Mouse (Mus musculus) liver, embryonic 16.5 days (tissue): Measurements from ENCODE around the gene Slc7a1. TPM values are rescaled to one million over a fixed set of nuclear protein-coding genes. Genes with fewer than 3 reads are reported as not detected.

Experiments
- ATAC-seq: fragments of 200-750 bp; cut with Nextera tagmentation; 2 replicates; pipeline ENCODE4 v1.8.0; 2017; ENCODE audit warnings: low read depth, mild to moderate bottlenecking, moderate number of reproducible peaks, moderate library complexity
- H3K27ac ChIP-seq: fragments of 300-500 bp; sonication (generic); 2 replicates; pipeline ENCODE4 v1.5.1; 2014; ENCODE audit warnings: mild to moderate bottlenecking, low read length
- H3K27me3 ChIP-seq: fragments of 300-500 bp; sonication (generic); 2 replicates; pipeline ENCODE4 v1.6.1; 2014; ENCODE audit warnings: low read depth, low read length, mixed read lengths; ENCODE audit not compliant: control insufficient read depth, insufficient read depth
- H3K36me3 ChIP-seq: fragments of 300-500 bp; sonication (generic); 2 replicates; pipeline ENCODE4 v1.6.1; 2014; ENCODE audit warnings: mild to moderate bottlenecking; ENCODE audit not compliant: control insufficient read depth, insufficient read depth
- H3K4me1 ChIP-seq: fragments of 300-500 bp; sonication (generic); 2 replicates; pipeline ENCODE4 v1.6.1; 2014; ENCODE audit warnings: low read depth, low read length, mixed read lengths; ENCODE audit not compliant: control insufficient read depth
- H3K4me2 ChIP-seq: fragments of 300-500 bp; sonication (generic); 2 replicates; pipeline ENCODE4 v1.6.1; 2014; ENCODE audit warnings: low read depth, low read length, mixed read lengths
- H3K4me3 ChIP-seq: fragments of 300-500 bp; sonication (generic); 2 replicates; pipeline ENCODE4 v1.5.1; 2014; ENCODE audit warnings: low read depth, mild to moderate bottlenecking, low read length
- H3K9ac ChIP-seq: fragments of 300-500 bp; sonication (generic); 2 replicates; pipeline ENCODE4 v1.6.1; 2014; ENCODE audit warnings: low read depth, low read length
- H3K9me3 ChIP-seq: fragments of 300-500 bp; sonication (generic); replicated peaks from 2 replicates; pipeline ENCODE4 v1.6.1; 2016; ENCODE audit warnings: low read length; ENCODE audit not compliant: control insufficient read depth
- WGBS: fragments of 180-500 bp; shearing (Covaris S2); extraction: QIAGEN DNeasy Blood & Tissue Kit; methylation state at CpG from one replicate; pipeline ENCODE4 v1.1.7; 2014; ENCODE audit not compliant: insufficient replicate concordance; 5-methylcytosine and 5-hydroxymethylcytosine counted together
- polyA plus RNA-seq: library from polyadenylated mRNA; unstranded; fragments of >200 nt; fragmentation: Nextera tagmentation; extraction: Ambion mirVana; gene quantifications from 2 replicates; pipeline ENCODE4 v1.2.1, GENCODE M21; 2015

Gene Slc7a1
- polyA plus RNA-seq, 1 experiment from 2014 or later, result 15.7 TPM

DNA sequence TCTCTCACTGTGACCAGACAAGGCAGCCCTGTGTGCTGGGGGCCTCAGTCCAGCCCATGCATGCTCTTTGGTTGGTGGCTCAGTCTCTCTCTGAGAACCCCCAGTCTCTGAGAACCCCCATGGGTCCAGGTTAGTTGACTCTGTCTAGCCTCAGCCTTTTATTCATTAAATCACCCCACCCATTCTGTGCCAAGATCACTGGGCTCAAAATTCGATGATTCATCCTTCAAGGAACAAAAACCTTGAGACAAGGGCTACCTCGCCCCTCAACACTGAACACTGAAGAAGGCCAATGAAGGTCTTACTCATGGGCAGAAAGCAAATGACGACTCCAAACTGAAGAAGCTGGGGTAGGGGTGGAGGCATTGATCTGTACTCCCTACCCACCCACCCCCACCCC, 31.9 kb downstream of the Slc7a1 start:
- Histone ChIP-seq H3K4me3 (no peak overlapping the region), H3K27ac (no peak overlapping the region), H3K36me3 (peaks cover 4% of the 10 kb centered on the region; the same call in 1 of the 2 replicates), H3K9me3 (peaks cover 2% of the 10 kb centered on the region; the same call in 1 of the 2 replicates), H3K27me3 (no peaks in the 10 kb centered on the region), H3K4me1 (no peaks in the 10 kb centered on the region; the same call in 1 of the 2 replicates), H3K9ac (no peak overlapping the region), H3K4me2 (no peak overlapping the region)
- WGBS, result 55% methylated on average over 3 of the region's 3 CpGs
- ATAC-seq, result no peak

DNA sequence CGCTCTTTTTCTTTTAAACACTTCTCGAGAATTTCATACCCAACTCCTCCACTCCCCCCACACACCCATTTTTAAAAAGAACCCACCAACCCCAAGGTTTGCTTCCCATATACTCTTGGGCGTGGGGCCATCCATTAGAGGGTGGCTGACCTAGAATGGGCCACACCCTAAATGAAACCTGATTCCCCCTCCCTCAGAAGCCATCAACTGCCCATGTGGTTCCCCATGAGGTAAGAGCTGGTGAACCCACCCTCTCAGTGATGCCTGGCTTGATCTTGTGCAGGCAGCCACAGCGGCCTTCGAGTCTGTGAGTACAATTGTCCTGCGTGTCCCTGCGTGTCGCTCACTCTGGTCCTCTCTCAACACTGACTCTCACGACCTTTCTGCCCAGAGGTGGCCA, 33.2 kb downstream of the Slc7a1 start:
- ATAC-seq, result no peak
- 81% methylated on average over 9 of the region's 9 CpGs for WGBS

DNA sequence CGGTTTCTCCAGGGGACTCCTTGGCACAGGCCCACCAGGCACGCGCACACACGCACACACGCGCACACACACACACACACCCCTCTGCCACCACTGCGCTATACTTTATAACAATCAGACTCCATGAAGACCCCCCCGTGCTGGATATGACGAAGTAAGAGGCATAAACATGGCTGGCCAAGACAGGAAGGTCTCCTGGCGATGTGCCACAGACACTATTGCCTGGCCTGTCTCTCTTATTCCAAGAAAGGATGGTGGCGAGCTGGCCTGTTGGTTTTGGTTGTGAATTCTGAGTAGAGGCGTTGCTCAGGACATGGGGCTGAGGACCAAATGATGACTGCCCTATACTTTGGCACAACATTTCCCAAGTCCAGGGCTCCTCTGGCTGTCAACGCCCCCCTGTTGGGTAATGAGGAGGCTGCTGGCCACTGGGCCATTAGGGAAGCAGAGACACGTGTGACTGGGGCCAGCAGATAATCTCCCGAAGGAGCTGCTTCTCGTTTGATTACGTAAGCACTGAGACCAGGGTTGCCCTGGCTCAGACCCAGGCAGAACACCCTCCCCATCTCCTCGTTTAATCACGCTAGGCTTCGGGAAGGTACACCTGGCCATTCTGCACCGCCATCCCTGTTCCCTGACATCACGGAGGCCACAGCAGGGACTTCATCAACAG, 36.1 kb downstream of the Slc7a1 start:
- no peak for ATAC-seq
- Histone ChIP-seq H3K9ac (no peak overlapping the region), H3K36me3 (no peaks in the 10 kb centered on the region; the same call in 1 of the 2 replicates), H3K4me1 (peaks cover 13% of the 10 kb centered on the region), H3K4me3 (no peak overlapping the region), H3K27me3 (no peaks in the 10 kb centered on the region), H3K9me3 (no peaks in the 10 kb centered on the region), H3K4me2 (no peak overlapping the region), H3K27ac (no peak overlapping the region)
- 74% methylated on average over 22 of the region's 22 CpGs for WGBS

More for the DNA sequence above, 33.2 kb downstream of the Slc7a1 start:
- H3K4me1 ChIP-seq, result peaks cover 7% of the 10 kb centered on the region
- no peak overlapping the region for H3K4me2 ChIP-seq
- H3K4me3 ChIP-seq, result no peak overlapping the region
- H3K27ac ChIP-seq, result no peak overlapping the region
- H3K9ac ChIP-seq, result no peak overlapping the region
- H3K27me3 ChIP-seq, result no peaks in the 10 kb centered on the region
- peaks cover 4% of the 10 kb centered on the region; the same call in 1 of the 2 replicates for H3K36me3 ChIP-seq
- H3K9me3 ChIP-seq, result peaks cover 2% of the 10 kb centered on the region; the same call in 1 of the 2 replicates

DNA sequence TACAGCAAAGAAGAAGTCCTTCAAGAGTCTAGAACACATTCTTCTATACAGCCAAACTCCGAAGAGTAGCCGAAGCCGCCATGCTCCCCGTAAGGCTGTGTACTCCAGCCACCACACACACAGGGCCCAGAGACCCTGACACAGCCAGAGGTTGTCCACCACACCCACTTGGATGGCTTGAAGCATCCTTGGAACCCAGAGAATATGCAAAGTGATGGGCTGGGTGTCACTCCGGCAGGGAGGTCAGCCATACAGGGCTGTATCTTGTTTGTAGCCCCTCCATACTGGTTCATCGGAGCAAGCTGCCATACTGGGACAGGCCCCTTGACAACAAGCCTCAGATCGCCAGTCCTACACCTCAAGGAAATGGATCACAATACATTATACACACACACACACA, 37.4 kb downstream of the Slc7a1 start:
- no peak for ATAC-seq
- Histone ChIP-seq H3K27me3 (no peaks in the 10 kb centered on the region), H3K4me2 (no peak overlapping the region), H3K9ac (no peak overlapping the region), H3K36me3 (no peaks in the 10 kb centered on the region; the same call in 1 of the 2 replicates), H3K27ac (no peak overlapping the region), H3K9me3 (no peaks in the 10 kb centered on the region), H3K4me1 (peaks cover 13% of the 10 kb centered on the region), H3K4me3 (no peak overlapping the region)
- WGBS, result 88% methylated on average over 7 of the region's 7 CpGs

DNA sequence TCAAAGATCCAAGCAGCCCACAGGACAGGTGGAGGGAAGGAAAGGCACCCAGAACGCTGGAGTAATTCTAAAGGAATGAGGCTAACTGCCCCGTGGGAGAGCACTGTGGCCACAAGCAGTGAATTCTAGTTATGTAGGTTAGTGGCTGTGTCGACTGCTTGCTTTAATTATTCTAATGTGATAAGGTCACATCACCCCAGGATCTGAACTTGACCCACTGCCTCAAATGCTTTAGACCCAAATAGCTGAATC, 38.0 kb downstream of the Slc7a1 start:
- Histone ChIP-seq H3K4me1 (peaks cover 13% of the 10 kb centered on the region), H3K9ac (no peak overlapping the region), H3K27me3 (no peaks in the 10 kb centered on the region), H3K4me2 (no peak overlapping the region), H3K36me3 (peaks cover 2% of the 10 kb centered on the region; the same call in 1 of the 2 replicates), H3K4me3 (no peak overlapping the region), H3K9me3 (no peaks in the 10 kb centered on the region), H3K27ac (no peak overlapping the region)
- whole genome bisulfite sequencing, result 54% methylated on average over 3 of the region's 3 CpGs
- ATAC-seq, result no peak

DNA sequence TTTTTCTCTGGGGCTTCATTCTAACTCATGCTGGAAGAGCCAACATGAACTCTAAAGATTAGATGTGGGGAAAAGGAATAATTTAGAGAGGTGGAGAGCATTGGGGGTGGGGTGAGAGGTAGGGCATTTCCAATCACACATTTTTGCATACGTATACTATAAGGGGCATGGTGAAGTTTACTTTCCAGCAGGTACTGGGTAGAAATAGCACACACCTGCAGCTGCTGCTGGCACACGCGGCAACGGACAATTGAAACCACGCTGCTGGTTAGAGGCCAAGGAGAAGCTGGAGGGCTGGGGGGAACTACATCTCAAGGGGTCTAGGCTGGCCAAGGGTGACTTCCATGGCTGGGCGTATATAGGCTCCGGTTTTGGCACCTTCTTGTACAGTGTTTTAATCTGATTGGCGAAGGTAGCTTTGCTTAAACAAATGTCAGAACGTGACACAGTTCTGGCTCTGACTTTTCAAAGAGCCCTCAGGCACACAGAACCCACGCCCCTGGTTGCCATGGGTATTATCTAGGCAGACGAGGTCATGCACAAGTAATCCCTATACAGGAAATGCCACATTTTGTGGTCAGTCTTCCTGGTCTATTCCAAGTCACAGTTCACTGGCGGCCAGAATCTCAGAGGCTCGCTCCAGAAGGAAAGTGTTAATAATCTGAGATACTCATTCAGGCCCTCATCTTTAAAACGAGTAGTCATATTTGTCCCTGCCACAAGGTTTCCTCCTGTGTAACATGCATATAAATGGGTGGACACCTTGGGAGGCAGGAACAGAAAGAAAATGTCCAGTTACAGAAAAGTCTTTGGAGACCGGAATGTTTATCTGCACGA, 38.6 kb downstream of the Slc7a1 start:
- WGBS, result 55% methylated on average over 16 of the region's 16 CpGs
- no peak overlapping the region for H3K9ac ChIP-seq
- no peaks in the 10 kb centered on the region for H3K27me3 ChIP-seq
- peak; percentile 52 for ATAC-seq
- H3K4me2 ChIP-seq, result no peak overlapping the region
- H3K9me3 ChIP-seq, result no peaks in the 10 kb centered on the region
- H3K27ac ChIP-seq, result no peak overlapping the region
- H3K4me1 ChIP-seq, result peaks cover 13% of the 10 kb centered on the region
- H3K4me3 ChIP-seq, result no peak overlapping the region
- peaks cover 2% of the 10 kb centered on the region; the same call in 1 of the 2 replicates for H3K36me3 ChIP-seq

DNA sequence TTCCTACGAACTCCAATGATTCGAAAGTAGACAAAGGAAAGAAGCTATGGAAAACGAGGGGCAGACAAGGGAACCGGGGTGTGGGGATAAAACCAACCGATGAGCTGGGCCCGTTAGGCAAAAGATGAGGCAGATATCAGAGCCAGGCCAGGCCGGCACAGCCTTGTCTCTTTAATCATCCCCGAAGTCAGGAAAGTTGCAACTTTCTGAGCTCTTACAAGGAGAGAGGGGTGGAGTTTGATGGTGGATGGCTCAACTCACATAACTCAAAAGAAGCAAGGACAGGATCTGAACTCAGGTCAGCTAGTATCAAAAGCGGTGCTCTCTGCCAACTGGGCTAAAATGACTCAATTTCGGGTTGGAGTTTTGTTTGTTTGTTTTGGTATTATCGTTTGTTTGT, 40.6 kb downstream of the Slc7a1 start:
- H3K9me3 ChIP-seq, result no peaks in the 10 kb centered on the region
- H3K4me3 ChIP-seq, result no peak overlapping the region
- H3K27me3 ChIP-seq, result no peaks in the 10 kb centered on the region
- peaks cover 13% of the 10 kb centered on the region for H3K4me1 ChIP-seq
- no peak overlapping the region for H3K9ac ChIP-seq
- peaks cover 2% of the 10 kb centered on the region; the same call in 1 of the 2 replicates for H3K36me3 ChIP-seq
- H3K4me2 ChIP-seq, result no peak overlapping the region
- no peak for ATAC-seq
- WGBS, result 82% methylated on average over 11 of the region's 11 CpGs
- H3K27ac ChIP-seq, result no peak overlapping the region

DNA sequence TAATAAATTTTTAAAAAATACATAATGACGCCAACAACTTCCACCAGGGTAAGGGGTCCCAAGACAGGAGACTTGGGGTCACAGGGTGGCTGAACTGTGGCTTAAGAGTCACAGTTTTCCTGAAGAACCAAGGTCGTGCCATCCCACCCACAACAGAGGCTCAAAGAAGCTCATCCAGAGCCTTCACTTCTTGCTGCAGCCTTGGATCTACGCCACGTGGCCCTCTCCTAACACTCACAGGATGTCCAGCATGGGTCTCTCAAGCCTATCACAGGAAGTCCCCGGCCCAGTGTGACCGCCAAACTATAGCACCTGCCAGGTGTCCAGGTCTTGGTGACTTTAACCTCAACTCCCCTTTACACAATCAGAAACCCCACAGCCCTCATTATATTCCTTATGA, 42.5 kb downstream of the Slc7a1 start:
- Histone ChIP-seq H3K27ac (no peak overlapping the region), H3K36me3 (0 out of 2 replicates have a peak, but pooled peaks cover 2% of the 10 kb centered on the region), H3K27me3 (no peaks in the 10 kb centered on the region), H3K4me1 (peaks cover 13% of the 10 kb centered on the region), H3K9ac (no peak overlapping the region), H3K9me3 (no peaks in the 10 kb centered on the region), H3K4me3 (no peak overlapping the region), H3K4me2 (no peak overlapping the region)
- no peak for ATAC-seq
- 89% methylated on average over 6 of the region's 6 CpGs for WGBS

DNA sequence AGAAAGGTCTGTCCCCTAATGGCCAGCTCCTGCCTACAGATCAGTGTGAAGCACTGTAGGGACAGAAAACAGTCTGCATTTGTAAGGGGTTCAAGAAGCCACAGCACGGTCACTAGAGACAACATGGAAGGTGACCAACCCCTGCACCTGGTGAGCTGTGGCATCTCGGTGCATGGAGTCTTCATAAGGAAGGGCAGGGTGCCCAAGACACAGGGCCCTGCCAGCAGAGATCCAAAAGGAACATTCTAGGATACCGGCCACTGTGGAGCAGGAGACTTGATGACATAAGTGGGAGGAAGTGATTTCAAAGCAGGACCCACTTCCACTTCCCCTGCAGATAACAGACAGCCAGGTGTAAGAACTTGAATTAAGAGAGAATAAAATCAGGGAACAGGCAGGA, 43.9 kb downstream of the Slc7a1 start:
- no peak overlapping the region for H3K4me2 ChIP-seq
- H3K9me3 ChIP-seq, result no peaks in the 10 kb centered on the region
- no peak for ATAC-seq
- no peaks in the 10 kb centered on the region; the same call in 1 of the 2 replicates for H3K4me1 ChIP-seq
- H3K27ac ChIP-seq, result no peak overlapping the region
- H3K4me3 ChIP-seq, result no peak overlapping the region
- peaks cover 7% of the 10 kb centered on the region for H3K36me3 ChIP-seq
- H3K9ac ChIP-seq, result no peak overlapping the region
- H3K27me3 ChIP-seq, result no peaks in the 10 kb centered on the region
- WGBS, result 82% methylated on average over 3 of the region's 3 CpGs
